Mouse (Mus musculus) Muller cell, postnatal 12 days (primary cell): Measurements from ENCODE around the gene Ehd3.
"Not testable (repeated sequence)": the region's sequence is repeated elsewhere in the genome, so short reads cannot be mapped to it uniquely, and the experiment has no call there.

ENCODE experiments used
- DNase-seq: peaks from one replicate; pipeline ENCODE4 v3.0.0-alpha.2; 2015; ENCODE audit errors: inconsistent ontology term

Gene Ehd3

GRCm38 (mm10) chr17:73826106-73826505 lies 22.2 kb downstream of the Ehd3 start:
- DNase-seq = no peak

- no peak for DNase-seq
These were observed 23.5 kb downstream of the Ehd3 start for GRCm38 (mm10) chr17:73827446-73827845.

- no peak for DNase-seq
These were observed 26.6 kb downstream of the Ehd3 start for GRCm38 (mm10) chr17:73830511-73830910.

GRCm38 (mm10) chr17:73831427-73831826 lies 27.5 kb downstream of the Ehd3 start:
- no peak for DNase-seq

GRCm38 (mm10) chr17:73832901-73833300 lies 29.0 kb downstream of the Ehd3 start:
- DNase-seq = peak; percentile 32

- no peak for DNase-seq
These were observed 29.5 kb downstream of the Ehd3 start for GRCm38 (mm10) chr17:73833474-73833873.

GRCm38 (mm10) chr17:73836601-73837000 lies 32.7 kb downstream of the Ehd3 start:
- no peak for DNase-seq

- no peak for DNase-seq
These were observed 33.3 kb downstream of the Ehd3 start for GRCm38 (mm10) chr17:73837244-73837643.

- no peak for DNase-seq
These were observed 35.3 kb downstream of the Ehd3 start for GRCm38 (mm10) chr17:73839086-73839835.

GRCm38 (mm10) chr17:73839876-73840275 lies 35.9 kb downstream of the Ehd3 start:
- DNase-seq = not testable (repeated sequence)

GRCm38 (mm10) chr17:73842963-73843362 lies 39.0 kb downstream of the Ehd3 start:
- no peak for DNase-seq

- DNase-seq = no peak
These were observed 41.7 kb downstream of the Ehd3 start for GRCm38 (mm10) chr17:73845632-73846031.

- no peak for DNase-seq
These were observed 43.5 kb downstream of the Ehd3 start for GRCm38 (mm10) chr17:73847399-73847798.

- no peak for DNase-seq
These were observed 49.1 kb downstream of the Ehd3 start for GRCm38 (mm10) chr17:73853041-73853440.

- peak; percentile 32 for DNase-seq
These were observed 49.8 kb downstream of the Ehd3 start for GRCm38 (mm10) chr17:73853717-73854116.

GRCm38 (mm10) chr17:73869008-73869685 lies 65.2 kb downstream of the Ehd3 start:
- no peak for DNase-seq

GRCm38 (mm10) chr17:73870956-73871605 lies 67.1 kb downstream of the Ehd3 start:
- no peak for DNase-seq

- DNase-seq = no peak
These were observed 71.3 kb downstream of the Ehd3 start for GRCm38 (mm10) chr17:73875268-73875667.

- DNase-seq = no peak
These were observed 71.7 kb downstream of the Ehd3 start for GRCm38 (mm10) chr17:73875674-73876073.

GRCm38 (mm10) chr17:73879262-73879916 lies 75.5 kb downstream of the Ehd3 start:
- no peak for DNase-seq

- no peak for DNase-seq
These were observed 76.4 kb downstream of the Ehd3 start for GRCm38 (mm10) chr17:73880286-73880685.

GRCm38 (mm10) chr17:73881295-73881694 lies 77.4 kb downstream of the Ehd3 start:
- no peak for DNase-seq
